Mouse (Mus musculus): ENCODE data around the gene Olfr1282.
"Not testable (repeated sequence)": the region's sequence is repeated elsewhere in the genome, so short reads cannot be mapped to it uniquely, and the experiment has no call there.

The Olfr1282 gene

DNA sequence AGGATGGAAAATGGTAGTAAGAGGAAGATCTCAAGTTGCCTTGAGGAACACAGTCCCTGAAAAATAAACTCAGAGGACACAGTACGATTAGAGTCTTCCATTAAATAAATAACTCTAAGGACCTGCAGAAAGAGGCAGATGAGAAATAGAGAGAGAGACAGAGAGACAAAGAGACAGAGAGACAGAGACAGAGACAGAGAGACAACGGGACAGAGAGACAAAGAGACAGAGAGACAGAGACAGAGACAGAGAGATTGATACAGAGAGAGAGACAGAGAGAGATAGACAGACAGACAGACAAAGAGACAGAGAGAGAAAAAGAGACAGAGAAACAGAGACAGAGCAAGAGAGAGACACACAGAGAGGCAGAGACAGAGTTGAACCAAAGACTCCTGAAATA lies at the start of gene Olfr1282:
TSS of gene Olfr1282 (minus strand) at position 101 of the 400 bp plus-strand sequence.
- no peak for DNase-seq (ENCODE audit: low read depth, low spot score)

DNA sequence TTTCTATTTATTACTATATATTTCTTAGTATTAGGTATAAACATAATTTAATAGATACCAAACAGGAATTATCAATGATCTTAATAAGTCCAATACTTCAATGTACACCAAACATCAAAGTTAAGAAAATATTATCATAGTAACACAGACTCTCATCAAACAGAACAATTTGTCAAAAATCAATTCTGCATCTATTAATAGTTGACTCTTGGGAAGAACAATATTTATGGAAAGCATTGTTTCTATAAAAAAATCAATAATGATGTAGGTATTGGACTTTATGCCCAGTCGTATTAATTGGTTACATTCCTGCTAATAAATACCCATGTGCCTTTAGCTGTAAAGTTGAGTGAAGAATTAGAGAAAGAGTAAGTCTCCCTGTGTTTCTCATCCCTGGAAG lies 39.3 kb upstream of the Olfr1282 start, which contains the start of gene Olfr1284:
TSS of gene Olfr1284 (plus strand) at position 301 of the 400 bp plus-strand sequence.
- DNase-seq (ENCODE audit: low read depth, low spot score): no peak

DNA sequence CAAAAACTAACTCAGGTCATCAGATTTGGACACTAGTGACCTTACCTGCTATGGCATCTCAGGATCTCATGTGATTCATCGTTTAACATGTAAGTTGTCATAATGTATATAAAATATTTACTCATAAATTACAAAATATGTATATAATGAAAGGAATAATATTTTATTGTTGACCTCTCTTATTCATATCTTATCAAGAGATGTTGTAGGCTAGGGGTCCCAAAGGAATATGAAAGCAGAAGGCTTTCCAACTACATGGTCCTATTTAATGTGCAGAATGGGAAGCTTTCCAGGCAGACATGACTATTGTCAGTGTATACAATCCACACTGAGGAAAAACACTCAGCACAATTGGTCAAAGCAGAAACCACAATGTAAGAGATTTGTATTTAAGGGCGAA lies 30.6 kb upstream of the Olfr1282 start, which contains the start of gene Olfr1283:
TSS of gene Olfr1283 (plus strand) at position 301 of the 400 bp plus-strand sequence.
- DNase-seq (ENCODE audit: low read depth, low spot score): no peak

DNA sequence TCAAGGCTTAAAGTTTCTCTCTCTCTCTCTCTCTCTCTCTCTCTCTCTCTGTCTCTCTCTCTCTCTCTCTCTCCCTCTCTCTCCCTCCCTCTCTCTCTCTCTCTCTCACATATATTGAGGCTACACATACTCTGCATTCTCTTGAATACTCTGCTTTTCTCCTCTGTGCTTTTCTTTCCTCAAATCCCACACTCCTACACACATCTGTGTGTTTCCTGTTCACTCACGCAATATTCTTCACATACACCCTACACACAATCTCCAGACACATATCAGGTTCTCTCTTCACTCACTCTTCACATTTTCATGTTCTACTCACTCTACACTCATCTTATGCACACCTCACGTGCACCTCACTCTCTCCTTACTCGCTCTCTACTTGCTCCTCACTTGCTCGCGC lies 2.2 kb downstream of the Olfr1282 start:
- not testable (repeated sequence) for DNase-seq (ENCODE audit: low read depth, low spot score)

DNA sequence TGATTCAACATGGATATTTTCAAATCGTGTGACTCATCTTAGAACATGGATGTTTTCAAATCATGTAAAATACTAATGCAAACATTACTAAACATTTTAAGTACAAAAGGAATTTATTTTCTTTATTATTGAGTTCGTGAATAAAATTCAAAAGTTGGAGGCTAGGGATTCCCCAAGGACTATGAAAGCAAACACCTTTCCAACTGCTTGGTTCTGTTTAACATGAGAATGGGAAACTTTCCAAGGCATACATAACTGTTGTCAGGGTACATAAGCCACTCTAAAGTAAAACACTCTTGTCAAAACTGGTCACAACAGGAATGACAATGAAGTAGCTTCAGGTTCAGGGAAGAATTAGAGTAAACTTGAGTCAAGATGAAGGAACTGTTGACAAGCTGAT lies 9.7 kb downstream of the Olfr1282 start, which contains the start of gene Olfr1281:
TSS of gene Olfr1281 (plus strand) at position 301 of the 400 bp plus-strand sequence.
- no peak for DNase-seq (ENCODE audit: low read depth, low spot score)

DNA sequence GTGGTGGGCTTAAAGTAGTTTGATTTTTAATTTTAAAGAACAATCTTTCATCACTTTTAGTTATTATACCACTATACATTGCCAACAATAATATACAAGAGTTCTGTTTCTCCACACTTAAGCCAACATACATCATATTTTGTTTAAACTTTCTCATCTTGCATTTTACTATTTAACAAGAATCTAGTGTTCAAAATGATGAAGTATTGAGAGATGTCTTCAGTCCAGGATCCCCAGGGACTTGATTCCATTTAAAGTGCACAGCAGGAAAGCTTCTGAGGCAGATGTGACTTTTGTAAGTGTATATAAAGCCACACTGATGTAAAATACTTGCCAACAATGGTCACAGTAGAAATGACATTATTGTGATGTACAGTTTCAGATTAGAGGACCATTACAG lies 22.2 kb downstream of the Olfr1282 start, which contains the start of gene Olfr1280:
TSS of gene Olfr1280 (plus strand) at position 301 of the 400 bp plus-strand sequence.
- DNase-seq (ENCODE audit: low read depth, low spot score): no peak

DNA sequence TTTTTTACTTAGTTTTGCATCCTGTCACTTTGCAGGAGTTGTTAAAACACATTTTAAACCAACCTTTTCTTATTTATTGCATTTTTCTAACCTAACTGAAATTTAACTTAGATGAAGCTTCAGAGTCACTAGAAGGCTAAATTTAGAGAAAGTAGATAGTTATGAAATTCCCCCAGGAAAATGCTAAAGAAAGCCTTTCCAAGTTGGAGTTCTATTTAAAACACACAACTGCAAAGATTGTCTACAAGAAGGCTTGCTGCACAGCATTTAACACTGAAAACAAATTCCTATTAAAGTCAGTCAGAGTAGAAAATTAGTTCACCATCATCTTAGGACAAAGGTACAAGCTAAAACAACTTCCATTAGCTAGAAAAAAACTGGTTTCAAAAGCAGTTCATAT lies 35.5 kb downstream of the Olfr1282 start, which contains the start of gene Olfr1279:
TSS of gene Olfr1279 (plus strand) at position 262 of the 400 bp plus-strand sequence.
- DNase-seq (ENCODE audit: low read depth, low spot score): no peak

DNA sequence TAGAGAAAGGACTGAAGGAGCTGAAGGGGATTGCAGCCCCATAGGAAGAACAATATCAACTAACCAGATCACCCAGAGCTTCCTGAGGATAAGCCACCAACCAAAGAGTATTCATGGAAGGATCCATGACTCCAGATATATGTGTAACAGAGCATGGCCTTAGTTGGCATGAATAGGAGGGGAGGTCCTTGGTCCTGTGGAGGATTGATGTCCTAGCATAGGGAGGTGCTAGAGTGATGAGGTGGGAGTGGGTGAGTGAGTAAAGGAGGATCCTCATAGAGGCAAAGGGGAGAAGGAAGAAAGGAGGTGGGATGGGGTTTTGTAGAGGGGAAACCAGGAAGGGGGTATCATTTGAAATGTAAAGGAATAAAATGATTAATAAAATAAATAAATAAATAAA lies 37.3 kb downstream of the Olfr1282 start:
- DNase-seq (ENCODE audit: low read depth, low spot score): no peak

DNA sequence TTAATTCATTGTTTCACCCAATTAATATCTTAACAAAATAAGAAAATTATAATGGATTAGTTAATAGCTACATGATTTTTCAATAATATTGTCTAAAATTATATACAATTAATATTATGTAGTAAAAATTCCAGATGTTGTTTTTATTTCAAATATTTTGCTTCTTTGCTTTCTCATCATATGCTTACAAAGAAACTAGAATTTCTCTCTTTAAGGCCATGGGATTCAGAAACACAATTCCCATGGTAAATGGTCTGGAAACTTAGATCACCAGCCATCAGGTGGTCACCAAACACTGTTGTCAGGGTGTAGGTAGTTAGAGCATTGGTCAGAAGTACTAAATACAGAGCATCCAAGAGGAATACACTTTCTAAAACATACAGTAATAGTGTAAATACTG lies 46.0 kb downstream of the Olfr1282 start, which contains the start of gene Olfr1278:
TSS of gene Olfr1278 (plus strand) at position 301 of the 400 bp plus-strand sequence.
- DNase-seq (ENCODE audit: low read depth, low spot score): no peak

Measured in embryo, embryonic 11.5 days (tissue).